In the genomic region with DNA sequence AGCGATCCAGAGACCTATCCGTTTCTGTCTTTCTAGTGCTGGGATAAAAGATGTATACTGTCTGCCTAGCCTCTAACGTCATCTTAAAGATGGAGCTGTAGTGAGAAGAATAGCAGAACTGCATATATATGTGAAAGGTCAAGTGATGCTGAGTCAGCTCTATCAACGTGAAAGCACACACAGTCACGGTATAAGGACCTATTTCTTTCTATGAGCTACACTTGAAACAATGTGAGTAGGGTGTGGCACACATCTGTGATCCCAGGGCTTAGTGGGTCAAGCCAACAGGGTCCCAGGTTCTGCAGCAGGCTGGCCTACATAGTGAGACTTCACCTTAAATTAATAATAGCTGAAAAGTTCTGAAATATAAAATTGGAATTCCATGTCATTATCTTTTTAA, we compare ENCODE assay signal across 21 mouse cellular contexts.
"Had no signal": no experiment of that assay in that cellular context is flagged by ENCODE, and none has a peak within 500 bp of the region (broad histone marks: within the 10 kb centered on the region; RNA-seq: fewer than 3 reads in every experiment).

No protein-coding gene starts in this region.

- H3K36me3 ChIP-seq: kidney, embryonic 15.5 days; limb, embryonic 12.5 days; limb, embryonic 15.5 days; midbrain, embryonic 10.5 days; midbrain, embryonic 13.5 days had no signal

- ATAC-seq: liver, postnatal 0 days; midbrain, embryonic 13.5 days; midbrain, embryonic 16.5 days had no signal

- H3K4me3 ChIP-seq: kidney, embryonic 15.5 days; left cerebral cortex, adult 2 months; limb, embryonic 12.5 days; limb, embryonic 15.5 days; megakaryocyte, embryonic 14.5 days; midbrain, embryonic 10.5 days; midbrain, embryonic 13.5 days had no signal

- H3K4me2 ChIP-seq: kidney, embryonic 15.5 days; limb, embryonic 12.5 days; limb, embryonic 15.5 days; liver, embryonic 11.5 days; lung, embryonic 14.5 days; midbrain, embryonic 13.5 days had no signal

- H3K4me1 ChIP-seq: kidney, embryonic 15.5 days; limb, embryonic 12.5 days; limb, embryonic 15.5 days; midbrain, embryonic 10.5 days; midbrain, embryonic 13.5 days had no signal

- H3K27me3 ChIP-seq: kidney, embryonic 15.5 days; limb, embryonic 12.5 days; limb, embryonic 15.5 days; megakaryocyte, embryonic 14.5 days; midbrain, embryonic 13.5 days had no signal

- H3K9ac ChIP-seq: kidney, embryonic 15.5 days; limb, embryonic 12.5 days; limb, embryonic 15.5 days; liver, embryonic 14.5 days; liver, postnatal 0 days; lung, embryonic 14.5 days; midbrain, embryonic 13.5 days had no signal

- DNase-seq: kidney, adult 8-10 months; kidney, postnatal 10 days; kidney, postnatal 36 days; layer of hippocampus, postnatal 36 days; left cerebral cortex, postnatal 4 days; liver, postnatal 0 days; lung, embryonic 14.5 days; lung, postnatal 10 days; lung, postnatal 4 days; thymus, adult 2 months; thymus, postnatal 25 days had no signal

- H3K27ac ChIP-seq: kidney, embryonic 15.5 days; left cerebral cortex, adult 2 months; limb, embryonic 12.5 days; limb, embryonic 15.5 days; liver, embryonic 14.5 days; midbrain, embryonic 10.5 days; midbrain, embryonic 13.5 days had no signal

- H3K9me3 ChIP-seq: kidney, embryonic 15.5 days; limb, embryonic 12.5 days; limb, embryonic 15.5 days; megakaryocyte, embryonic 14.5 days; midbrain, embryonic 10.5 days; midbrain, embryonic 13.5 days had no signal
